Comparison of ENCODE assay signal across 7 mouse cellular contexts in genomic region chr14:47533365-47534175, GRCm38 (mm10). TPM values are rescaled to one million over a fixed set of nuclear protein-coding genes. Genes with fewer than 3 reads are reported as not detected.
A peak's percentile ranks its signal among the peaks of the same experiment; 100 is the strongest.
DNase-seq lines count a peak whose midpoint lies in the region; ATAC-seq and TF ChIP-seq lines count a peak whose summit lies in the region.

No protein-coding gene starts in this region.

- in situ Hi-C loops in ES-E14 (cut with MboI; ENCODE audit: low sequenced_read_pairs in 2 of 2, unreplicated experiment in 2 of 2), result no loop called here

- 12% methylated on average over 11 of the region's 11 CpGs for WGBS in heart, postnatal 0 days

- H3K36me3 ChIP-seq in ES-E14 (ENCODE audit: control insufficient read depth, insufficient read depth, low read length, poor library complexity, severe bottlenecking), result peaks cover 9% of the 10 kb centered on the region
- H3K36me3 ChIP-seq in heart, postnatal 0 days (replicated peaks; ENCODE audit: control insufficient read depth, insufficient read depth, low read length), result 0 out of 2 replicates have a peak, but pooled peaks cover 4% of the 10 kb centered on the region

- H3K27ac ChIP-seq in ES-E14 (ENCODE audit: insufficient read depth, low read depth, low read length, poor library complexity, severe bottlenecking), result no peak overlapping the region; the same call in 1 of the 2 replicates
- peak overlapping the region; percentile 84 for H3K27ac ChIP-seq in heart, postnatal 0 days (ENCODE audit: low read depth)

- peak; percentile 66 for DNase-seq in ES-E14 (ENCODE audit: low read depth, low spot score)
- peak; percentile 37 for DNase-seq in adrenal gland, postnatal 25 days
- DNase-seq in fat pad, adult 2 months (ENCODE audit: extremely low read depth, low read depth, low spot score), result peak; percentile 28
- DNase-seq in heart, postnatal 0 days (ENCODE audit: low spot score), result peak; percentile 77
- peak; percentile 69 to 90 for DNase-seq in kidney, postnatal 25 days
- peak; percentile 68 for DNase-seq in lung, postnatal 10 days
- peak; percentile 22 for DNase-seq in ovary, postnatal 14 days (ENCODE audit: low spot score)

- H3K9me3 ChIP-seq in ES-E14 (ENCODE audit: control insufficient read depth, insufficient read depth, low read depth, low read length), result no peaks in the 10 kb centered on the region
- H3K9me3 ChIP-seq in heart, postnatal 0 days (replicated peaks; ENCODE audit: control insufficient read depth, low read length), result no peaks in the 10 kb centered on the region

- H3K9ac ChIP-seq in ES-E14 (ENCODE audit: insufficient read depth, low read depth, low read length, poor library complexity, severe bottlenecking), result no peak overlapping the region
- H3K9ac ChIP-seq in heart, postnatal 0 days (replicated peaks; ENCODE audit: low read depth, low read length), result no peak overlapping the region

- TF ChIP-seq EP300 in heart, postnatal 0 days (IDR thresholded peaks at IDR 0.05; ENCODE audit: low read depth), result peak; percentile 52; the same call in 1 of the 2 replicates

- peak; percentile 63 for TF ChIP-seq CTCF in heart, postnatal 0 days (IDR thresholded peaks at IDR 0.05; ENCODE audit: low read depth)

- no peak overlapping the region for H3K4me3 ChIP-seq in ES-E14 (ENCODE audit: insufficient read depth in 1 of 2, low read depth in 1 of 2, low read length in 2 of 2, poor library complexity in 1 of 2, severe bottlenecking in 1 of 2)
- H3K4me3 ChIP-seq in heart, postnatal 0 days (ENCODE audit: low read depth, low read length), result no peak overlapping the region

- H3K4me1 ChIP-seq in ES-E14 (ENCODE audit: control insufficient read depth in 2 of 2, insufficient read depth in 2 of 2, low read length in 2 of 2, poor library complexity in 1 of 2), result peaks cover 0 to 29% of the 10 kb centered on the region in 2 experiments; a peak in 3 of 4 replicates
- peaks cover 11% of the 10 kb centered on the region; the same call in 1 of the 2 replicates for H3K4me1 ChIP-seq in heart, postnatal 0 days (ENCODE audit: control insufficient read depth, insufficient read depth)

- H3K27me3 ChIP-seq in heart, postnatal 0 days (ENCODE audit: control insufficient read depth, insufficient read depth, low read length), result no peaks in the 10 kb centered on the region

- peak overlapping the region; percentile 28; the same call in 1 of the 2 replicates for H3K4me2 ChIP-seq in heart, postnatal 0 days (ENCODE audit: low read depth, low read length)

- peak; percentile 88 for ATAC-seq in heart, postnatal 0 days (ENCODE audit: insufficient read depth, low read depth)

TF ChIP-seq in ES-E14, 5 proteins besides CTCF, POLR2A, EP300 and RAD21:
- TF ChIP-seq MAFK (IDR thresholded peaks at IDR 0.05; ENCODE audit: insufficient read depth, low read depth, low read length) (peak; percentile 93), CHD2 (IDR thresholded peaks at IDR 0.05; ENCODE audit: low read depth, low read length) (no peak), ZNF384 (IDR thresholded peaks at IDR 0.05; ENCODE audit: low read depth, low read length) (no peak)

RNA-seq across cellular contexts. Expression of gene Atg14, which starts 36.9 kb away (rescaled TPM):
- total RNA-seq in ES-E14 (2012; rRNA removed), result 19.8 and 22.5 TPM in 2 replicates
- 13.9 and 17.4 TPM in 2 replicates for total RNA-seq in adrenal gland, postnatal 25 days (2021)
- total RNA-seq in heart, postnatal 0 days (2014; rRNA removed; ENCODE audit: low replicate concordance), result 1.3 and 44.1 TPM in 2 replicates
- 10.9 and 11.8 TPM in 2 replicates for polyA plus RNA-seq in heart, postnatal 0 days (2015; fragmentation: Nextera tagmentation; extraction: Ambion mirVana)

Comparison
In these comparisons a context has a peak if more than half of its experiments do, and no peak if none do; other contexts are left out.
1. DNase-seq: peak in every context shown above with its lines; median percentile 80 in kidney, postnatal 25 days; 77 in heart, postnatal 0 days; 68 in lung, postnatal 10 days; 66 in ES-E14; 37 in adrenal gland, postnatal 25 days; 28 in fat pad, adult 2 months; 22 in ovary, postnatal 14 days.